Mouse (Mus musculus) mouse trophoblast stem cell (cell line): ENCODE results near the gene Epm2aip1.

Experiments
- in situ Hi-C, 2 experiments: fragments of 300-500 bp; cut with MseI, MboI; formaldehyde crosslinking; loops; 2 replicates in 1 of 2; 3 replicates in 1 of 2; pipeline ENCODE4 v1.15.1; 2025

The Epm2aip1 gene

DNA sequence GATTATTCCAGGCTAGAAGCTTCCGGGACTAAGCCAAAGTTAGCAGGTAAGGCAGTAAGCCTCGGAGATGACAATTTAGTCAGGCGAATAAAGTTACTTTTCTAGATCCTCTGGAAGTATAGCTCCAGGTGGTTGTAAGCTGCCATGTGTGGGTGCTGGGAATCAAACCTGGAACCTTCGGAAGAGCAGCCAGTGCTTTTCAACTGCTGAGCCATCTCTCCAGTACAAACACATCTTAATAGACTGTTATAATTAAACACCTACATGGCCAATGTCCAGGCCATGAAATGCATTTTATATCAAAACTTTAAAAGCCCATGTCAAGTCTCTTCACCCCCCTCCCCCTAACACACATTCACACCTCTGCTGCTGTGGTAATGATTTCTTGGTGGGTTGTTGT lies 16.2 kb downstream of the Epm2aip1 start:
- in situ Hi-C loops: no loop called here

DNA sequence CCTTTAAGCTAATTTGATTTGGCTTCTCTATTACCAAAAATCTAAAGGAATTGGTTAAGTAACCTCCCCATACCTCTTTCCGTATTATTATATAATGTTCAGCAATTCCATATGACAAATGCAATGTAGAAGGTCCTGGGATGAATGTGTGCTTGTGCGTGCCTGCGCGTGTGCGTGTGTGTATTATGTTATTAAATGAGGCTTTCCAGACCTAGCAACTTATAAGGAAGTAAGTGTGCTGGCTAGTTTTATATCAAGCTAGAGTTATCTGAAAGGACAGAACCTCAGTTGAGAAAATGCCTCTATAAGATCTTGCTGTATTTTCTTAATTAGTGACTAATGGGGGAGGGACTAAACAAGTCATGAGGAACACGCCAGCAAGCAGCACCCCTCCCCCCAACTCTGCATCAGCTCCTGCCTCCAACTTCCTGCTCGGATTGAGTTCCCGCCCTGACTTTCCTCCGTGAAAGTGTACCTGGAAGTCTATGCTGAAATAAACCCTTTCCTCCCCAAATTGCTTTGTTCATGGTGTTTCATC lies 17.6 kb downstream of the Epm2aip1 start:
- in situ Hi-C loops: no loop called here

DNA sequence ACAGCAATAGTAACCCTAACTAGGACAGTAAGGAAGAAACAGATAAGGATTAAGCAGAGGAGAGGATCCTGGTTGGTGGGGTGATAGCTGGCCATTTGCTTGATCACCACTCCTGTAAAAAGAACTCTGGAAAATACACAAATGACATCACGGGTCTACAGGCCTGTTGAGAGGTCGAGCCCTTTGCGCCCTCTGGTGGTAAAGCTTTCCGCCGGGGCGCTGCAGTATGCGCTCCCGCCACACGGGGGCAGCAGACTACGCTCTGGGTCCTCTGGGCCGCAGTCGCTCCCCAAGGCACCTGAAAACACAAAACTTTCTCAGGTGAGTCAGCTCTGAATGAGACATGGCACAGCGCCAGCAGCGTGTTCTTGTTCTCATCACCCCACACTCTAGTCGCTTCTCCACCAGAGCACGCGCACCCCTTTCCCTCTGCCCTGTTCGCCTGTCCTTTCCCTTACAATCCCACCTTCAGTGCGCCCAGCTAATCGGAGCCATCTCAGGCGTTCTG lies 18.2 kb downstream of the Epm2aip1 start:
- in situ Hi-C loops: no loop called here

DNA sequence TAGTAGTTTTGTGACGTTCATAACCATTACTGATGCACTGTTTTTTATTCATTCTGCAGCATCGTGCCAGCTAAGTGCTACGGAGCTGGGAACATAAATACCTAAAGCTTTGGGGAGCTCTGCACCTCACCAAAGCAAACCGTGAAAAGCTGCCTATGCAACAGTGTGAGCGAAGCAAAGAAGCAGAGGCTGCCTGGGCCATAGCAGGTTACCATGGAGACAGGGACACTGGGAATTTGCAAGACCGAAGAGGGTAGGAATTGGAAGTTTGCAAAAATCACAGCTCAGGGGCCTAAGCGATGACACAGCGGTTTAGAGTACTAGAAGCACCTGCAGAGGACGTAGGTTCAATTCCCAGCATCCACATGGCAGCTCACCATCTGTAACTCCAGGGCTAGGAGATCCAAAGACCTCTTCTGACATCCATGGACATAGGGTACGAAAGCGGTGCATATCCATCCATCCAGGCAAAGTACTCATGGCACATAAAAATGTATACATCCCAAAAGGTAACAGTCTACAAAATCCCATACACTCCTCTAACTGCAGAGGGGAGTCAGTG lies 18.9 kb downstream of the Epm2aip1 start:
- in situ Hi-C loops: no loop called here

- in situ Hi-C loops: no loop called here
Observed at GRCm38 (mm10) chr9:111293234-111293633, 21.5 kb downstream of the Epm2aip1 start.

DNA sequence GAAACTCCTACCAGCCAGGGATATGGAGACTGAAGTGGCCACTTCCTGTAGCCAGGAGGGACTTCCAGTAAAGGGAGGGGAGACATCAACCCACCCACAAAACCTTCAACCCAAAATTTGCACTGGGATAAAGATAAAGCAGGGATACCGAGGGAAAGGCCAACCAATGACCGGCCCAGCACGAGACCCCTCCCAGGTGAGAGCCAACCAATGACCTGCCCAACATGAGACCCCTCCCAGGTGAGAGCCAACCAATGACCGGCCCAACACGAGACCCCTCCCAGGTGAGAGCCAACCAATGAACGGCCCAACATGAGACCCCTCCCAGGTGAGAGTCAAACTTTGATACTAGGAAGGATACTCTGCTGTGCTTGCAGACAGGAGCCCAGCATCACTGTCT lies 23.2 kb downstream of the Epm2aip1 start:
- in situ Hi-C loops: no loop called here

DNA sequence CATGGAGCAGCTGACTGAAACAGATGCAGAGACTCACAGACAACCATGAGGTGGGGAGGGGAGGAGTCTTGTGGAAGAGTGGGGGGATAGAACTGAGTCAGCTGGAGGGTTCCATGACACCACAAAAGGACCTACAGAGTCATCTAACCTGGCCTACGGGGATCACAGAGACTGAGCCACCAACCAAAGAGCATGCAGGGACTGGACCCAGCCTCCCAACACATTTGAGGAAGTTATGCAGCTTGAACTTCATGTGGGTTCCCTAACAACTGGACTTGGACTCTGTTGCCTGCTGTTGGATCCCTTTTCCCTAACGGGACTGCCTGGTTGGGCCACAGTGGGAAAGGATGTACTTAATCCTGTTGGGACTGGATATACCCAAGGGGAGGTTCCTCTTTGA lies 23.6 kb downstream of the Epm2aip1 start:
- in situ Hi-C loops: no loop called here

DNA sequence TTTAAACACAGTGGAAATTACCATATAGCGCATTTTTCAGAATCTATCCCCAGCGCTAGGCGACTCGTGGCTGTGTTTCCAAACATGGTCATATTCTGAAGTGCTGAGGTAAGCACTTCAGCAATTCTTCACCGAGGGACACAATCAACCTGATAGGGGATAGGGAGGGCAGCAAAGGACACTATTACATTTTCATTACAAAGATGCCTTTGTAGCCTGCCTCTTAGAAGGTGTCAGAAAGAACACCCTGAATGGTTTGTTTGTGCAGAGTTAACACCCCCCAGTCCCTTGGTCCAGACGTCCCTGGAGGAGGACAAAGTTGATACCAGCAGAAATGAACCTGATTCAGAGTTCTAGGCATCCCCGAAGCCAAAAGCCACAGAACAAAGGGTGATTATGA lies 24.7 kb downstream of the Epm2aip1 start:
- in situ Hi-C loops: no loop called here

DNA sequence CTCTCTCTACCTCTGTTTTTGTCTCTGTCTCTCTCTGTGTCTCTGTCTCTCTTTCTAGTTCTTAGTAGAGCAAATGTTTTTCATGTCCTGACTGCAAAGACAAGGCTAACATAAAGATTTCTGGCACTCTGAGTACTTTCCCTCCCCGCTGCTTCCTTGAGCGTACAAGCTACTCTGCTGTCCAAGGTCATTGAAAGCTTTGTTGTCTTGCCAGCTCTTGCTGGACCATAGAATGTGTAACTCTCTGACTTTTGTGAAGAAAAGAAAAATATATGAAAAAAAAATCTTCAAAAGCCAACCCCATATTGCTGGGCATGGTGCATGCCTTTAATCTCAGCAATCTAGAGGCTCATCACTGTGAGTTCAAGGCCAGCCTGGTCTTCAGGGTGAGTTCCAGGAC lies 26.9 kb downstream of the Epm2aip1 start:
- in situ Hi-C loops: no loop called here

DNA sequence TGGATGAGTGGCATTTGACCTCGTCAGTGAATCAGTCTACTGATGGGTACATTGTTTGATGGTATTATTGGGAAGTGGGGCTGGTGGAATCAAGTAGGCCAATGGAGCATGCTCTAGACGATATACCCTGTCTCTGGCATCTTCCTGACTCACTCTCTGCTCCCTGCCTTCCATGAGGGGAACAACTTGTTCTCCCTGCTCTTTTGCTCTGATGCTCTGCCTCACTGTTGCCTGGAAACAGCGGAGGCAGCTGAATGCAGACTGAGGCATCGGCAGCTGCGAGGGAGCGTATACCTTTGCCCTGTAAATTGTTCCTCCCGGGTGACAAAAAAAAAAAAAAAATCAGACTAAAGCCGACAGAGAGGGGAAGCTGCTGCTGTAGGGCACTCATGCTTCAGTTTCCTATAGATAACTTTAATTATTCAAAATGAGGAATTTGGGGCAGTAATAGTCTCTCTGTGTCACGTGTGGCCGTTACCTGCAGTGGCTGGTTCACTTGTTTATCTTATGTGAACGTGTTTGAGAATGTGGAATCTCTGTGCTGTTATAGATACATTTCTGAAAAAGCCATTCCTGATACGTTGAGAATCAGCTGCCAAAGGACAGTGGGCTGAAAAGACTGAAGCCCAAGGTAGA lies 30.6 kb downstream of the Epm2aip1 start:
- in situ Hi-C loops: no loop called here

GRCm38 (mm10) chr9:111304036-111304435 lies 32.3 kb downstream of the Epm2aip1 start:
- in situ Hi-C loops: no loop called here

- in situ Hi-C loops: no loop called here
Observed at GRCm38 (mm10) chr9:111306142-111306541, 34.4 kb downstream of the Epm2aip1 start.

DNA sequence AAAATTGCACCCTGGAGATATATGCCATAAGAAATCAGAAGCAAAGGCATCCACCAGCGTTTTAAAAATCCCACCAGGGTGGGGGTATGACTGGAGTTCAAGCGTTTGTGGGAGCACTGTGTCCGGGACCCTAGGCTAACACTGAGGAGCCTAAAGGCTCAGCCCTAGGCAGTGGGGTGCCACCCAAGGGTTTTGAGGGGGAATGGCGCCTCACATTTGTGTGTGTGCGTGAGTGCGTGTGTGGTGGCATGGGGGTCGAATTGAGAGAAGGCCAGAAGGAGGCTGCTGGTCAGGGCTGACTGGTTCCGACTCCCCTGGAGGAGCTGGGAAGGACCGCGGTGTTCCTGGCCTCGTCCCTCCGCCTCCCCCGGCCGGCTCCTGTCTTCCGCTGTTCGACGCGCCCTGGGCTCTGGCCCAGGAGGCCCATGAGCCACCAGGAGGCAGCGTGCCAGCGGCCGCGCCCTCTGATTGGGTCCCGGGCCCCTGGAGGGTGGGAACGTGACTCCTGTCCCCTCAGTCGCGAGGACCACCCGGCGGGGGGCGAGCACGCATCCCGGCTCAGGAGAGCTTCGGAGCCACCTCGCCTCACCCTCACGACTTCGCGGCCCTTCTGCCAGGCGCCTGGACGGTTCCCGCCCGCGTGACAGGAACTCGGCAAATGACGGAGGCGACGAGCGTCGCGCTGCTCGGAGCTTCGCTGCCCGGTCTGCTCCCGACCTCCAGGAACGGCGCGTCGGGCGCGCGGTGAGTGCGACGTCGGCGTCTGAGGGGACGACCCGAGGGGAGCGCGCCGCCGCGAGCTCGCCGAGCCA lies 39.5 kb downstream of the Epm2aip1 start, which contains the start of gene Trank1:
Trank1 (plus strand) TSS at position 709 of the 812 bp plus-strand sequence.
- in situ Hi-C loops: no loop called here

GRCm38 (mm10) chr9:111311843-111312441 lies 40.2 kb downstream of the Epm2aip1 start:
- in situ Hi-C loops: no loop called here

DNA sequence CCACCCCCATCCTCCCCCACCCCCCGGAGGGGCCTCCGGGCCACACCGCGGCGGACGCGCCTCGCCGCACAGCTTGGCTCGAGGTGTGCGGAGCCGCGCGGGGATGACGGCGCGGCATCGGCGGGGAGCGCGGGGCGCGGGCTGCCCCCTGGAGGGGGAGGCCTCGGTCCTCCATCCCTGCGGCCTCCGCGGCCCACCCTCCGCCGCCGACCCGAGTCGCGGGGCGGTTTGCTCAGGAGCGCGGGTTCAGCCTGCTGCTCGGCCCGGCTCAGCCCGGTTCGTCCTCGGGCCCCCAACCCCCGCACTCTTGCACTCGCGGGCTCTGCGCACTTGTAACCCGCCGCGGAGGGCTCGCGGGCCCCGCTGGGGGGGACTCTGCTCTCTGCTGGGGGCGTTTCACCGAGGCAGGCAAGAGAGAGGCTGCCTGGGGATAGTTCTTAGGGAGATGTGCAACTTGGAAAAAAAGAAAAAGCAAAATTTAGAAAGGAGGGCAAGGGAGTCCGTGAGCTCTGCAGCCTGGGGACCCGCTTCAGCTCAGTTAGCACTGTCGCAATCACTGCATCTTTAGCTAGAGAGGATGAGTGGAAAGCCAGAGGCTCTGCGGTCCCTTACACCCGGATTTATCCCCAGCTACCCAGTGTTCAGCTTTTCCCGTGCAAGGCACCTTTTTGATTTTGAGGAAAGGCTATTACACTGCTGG lies 40.9 kb downstream of the Epm2aip1 start:
- in situ Hi-C loops: no loop called here

- in situ Hi-C loops: no loop called here
Observed at GRCm38 (mm10) chr9:111313299-111313698, 41.6 kb downstream of the Epm2aip1 start.

GRCm38 (mm10) chr9:111313793-111314192 lies 42.1 kb downstream of the Epm2aip1 start:
- in situ Hi-C loops: no loop called here

- in situ Hi-C loops: no loop called here
Observed at GRCm38 (mm10) chr9:111314219-111314618, 42.5 kb downstream of the Epm2aip1 start.

DNA sequence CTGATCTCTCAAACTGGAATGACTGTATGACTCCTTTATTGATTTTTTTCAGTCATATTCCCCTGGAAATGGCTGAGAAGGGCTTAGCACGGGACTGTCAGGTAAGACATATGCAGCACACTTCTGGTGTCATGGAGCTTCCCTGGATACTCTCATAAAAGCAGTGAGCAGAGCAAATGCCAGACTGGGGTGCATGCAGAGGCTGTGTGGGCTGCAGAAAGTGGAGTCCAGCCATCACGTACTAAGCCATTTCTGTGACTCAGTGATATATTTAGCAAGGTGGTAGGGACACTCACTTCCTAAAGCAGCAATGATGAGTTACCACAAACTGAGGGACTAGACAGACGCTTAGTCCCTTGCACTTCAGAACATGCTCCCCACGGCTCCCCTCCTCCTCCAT lies 49.2 kb downstream of the Epm2aip1 start:
- in situ Hi-C loops: no loop called here

GRCm38 (mm10) chr9:111324881-111325280 lies 53.2 kb downstream of the Epm2aip1 start:
- in situ Hi-C loops: no loop called here
